Mouse (Mus musculus) Patski (cell line): ENCODE results near the gene Necab3. TPM values are rescaled to one million over a fixed set of nuclear protein-coding genes. Genes with fewer than 3 reads are reported as not detected.

Source experiments
- ATAC-seq: fragments of 100-300 bp; one replicate; pipeline ENCODE4 v1.8.0; 2021
- CTCF ChIA-PET: fragments of 350-600 bp; sonication (Branson Sonifier 250); formaldehyde crosslinking; loops from one replicate; lab custom pipeline; 2022; ENCODE audit warnings: inconsistent platforms; lab: Charles Lee
- POLR2A ChIA-PET: fragments of 350-600 bp; sonication (Branson Sonifier 250); formaldehyde crosslinking; loops from one replicate; lab custom pipeline; 2022; ENCODE audit warnings: antibody characterized with exemption, inconsistent platforms; lab: Charles Lee
- DNase-seq: peaks from one replicate; pipeline ENCODE4 v3.0.0-alpha.2; 2011; ENCODE audit warnings: low read depth, low spot score
- H3K27me3 ChIP-seq: fragments of 371-371 bp; one replicate; pipeline ENCODE4 v1.5.1; 2021
- CTCF ChIP-seq: fragments of 100-300 bp; IDR thresholded peaks from one replicate; pipeline ENCODE4 v1.5.1; 2021
- in situ Hi-C: fragments of 300-500 bp; cut with MboI; formaldehyde crosslinking; loops from 3 replicates; pipeline ENCODE4 v1.11.1; 2018; ENCODE audit warnings: low pct_unique_long_range_greater_than_20kb, mixed read lengths
- polyA plus RNA-seq: library from polyadenylated mRNA; unstranded; gene quantifications from one replicate; pipeline ENCODE4 v1.2.3, GENCODE M21; 2021

The Necab3 gene
- polyA plus RNA-seq, 1 experiment from 2014 or later = 0.65 TPM

- POLR2A ChIA-PET = no interaction called here
- ATAC-seq = no peak
- no peaks in the 10 kb centered on the region for H3K27me3 ChIP-seq
- CTCF ChIA-PET = no interaction called here
- in situ Hi-C loops = no loop called here
- no peak for DNase-seq
- TF ChIP-seq CTCF = no peak
Measured at GRCm38 (mm10) chr2:154574271-154574670, 15.6 kb upstream of the Necab3 start.

- H3K27me3 ChIP-seq = no peaks in the 10 kb centered on the region
- in situ Hi-C loops = no loop called here
- ATAC-seq = no peak
- ChIA-PET CTCF (interaction anchor here (0.7 kb wide), 1 partner anchor 25 kb away, joined by 3 read pairs; no protein-coding TSS in a partner anchor), POLR2A (no interaction called here)
- DNase-seq = no peak
- TF ChIP-seq CTCF = no peak
Measured at GRCm38 (mm10) chr2:154572996-154573395, 14.3 kb upstream of the Necab3 start.

GRCm38 (mm10) chr2:154571976-154572375 is 13.3 kb upstream of the Necab3 start:
- H3K27me3 ChIP-seq = no peaks in the 10 kb centered on the region
- no peak for DNase-seq
- POLR2A ChIA-PET = interaction anchor here (0.6 kb wide), 1 partner anchor 23 kb away, joined by 3 read pairs; no protein-coding TSS in a partner anchor
- in situ Hi-C loops = no loop called here
- ATAC-seq = no peak
- CTCF ChIA-PET = no interaction called here
- TF ChIP-seq CTCF = no peak

- no peak for TF ChIP-seq CTCF
- in situ Hi-C loops = no loop called here
Measured at GRCm38 (mm10) chr2:154571266-154571665, 12.6 kb upstream of the Necab3 start.

GRCm38 (mm10) chr2:154570666-154571065 is 12.0 kb upstream of the Necab3 start:
- ChIA-PET POLR2A (no interaction called here), CTCF (no interaction called here)
- DNase-seq = no peak
- no peaks in the 10 kb centered on the region for H3K27me3 ChIP-seq
- ATAC-seq = no peak
- no peak for TF ChIP-seq CTCF
- in situ Hi-C loops = no loop called here

More at GRCm38 (mm10) chr2:154571266-154571665, 12.6 kb upstream of the Necab3 start:
- ChIA-PET POLR2A (interaction anchor here (0.6 kb wide), 1 partner anchor 73 kb away, joined by 5 read pairs; no protein-coding TSS in a partner anchor), CTCF (no interaction called here)
- H3K27me3 ChIP-seq = no peaks in the 10 kb centered on the region
- ATAC-seq (no peak), DNase-seq (no peak)

GRCm38 (mm10) chr2:154569836-154570286 is 11.2 kb upstream of the Necab3 start, which contains the start of gene E2f1:
E2f1 (minus strand) TSS chr2:154569892.
- ATAC-seq (peak; percentile 94), DNase-seq (peak; percentile 59)
- no peak for TF ChIP-seq CTCF
- H3K27me3 ChIP-seq = no peaks in the 10 kb centered on the region
- in situ Hi-C loops = no loop called here
- CTCF ChIA-PET = no interaction called here
- POLR2A ChIA-PET = no interaction called here

- DNase-seq (no peak), ATAC-seq (peak; percentile 58)
- ChIA-PET POLR2A (interaction anchor here (0.6 to 1.2 kb wide), 4 partner anchors 19 to 49 kb away, joined by 3 to 4 read pairs (median 3); no protein-coding TSS in a partner anchor), CTCF (interaction anchor here (0.9 to 1.1 kb wide), 2 partner anchors 25 to 45 kb away, joined by 3 to 5 read pairs; no protein-coding TSS in a partner anchor)
- no peaks in the 10 kb centered on the region for H3K27me3 ChIP-seq
- TF ChIP-seq CTCF = no peak
- in situ Hi-C loops = no loop called here
Measured at GRCm38 (mm10) chr2:154569071-154569748, 10.5 kb upstream of the Necab3 start.

- no peak for TF ChIP-seq CTCF
- POLR2A ChIA-PET = interaction anchor here (0.6 to 1.2 kb wide), 4 partner anchors 19 to 49 kb away, joined by 3 to 4 read pairs (median 3); no protein-coding TSS in a partner anchor
- CTCF ChIA-PET = interaction anchor here (0.9 to 1.1 kb wide), 2 partner anchors 25 to 45 kb away, joined by 3 to 5 read pairs; no protein-coding TSS in a partner anchor
- DNase-seq (no peak), ATAC-seq (peak; percentile 9)
- no peaks in the 10 kb centered on the region for H3K27me3 ChIP-seq
- in situ Hi-C loops = no loop called here
Measured at GRCm38 (mm10) chr2:154568329-154569070, 9.8 kb upstream of the Necab3 start.

- in situ Hi-C loops = no loop called here
- CTCF ChIA-PET = interaction anchor here (1.1 kb wide), 1 partner anchor 26 kb away, joined by 3 read pairs; no protein-coding TSS in a partner anchor
- POLR2A ChIA-PET = interaction anchor here (1.1 kb wide), 1 partner anchor 18 kb away, joined by 3 read pairs; no protein-coding TSS in a partner anchor
- ATAC-seq = no peak
- no peak for TF ChIP-seq CTCF
- DNase-seq = no peak
- H3K27me3 ChIP-seq = no peaks in the 10 kb centered on the region
Measured at GRCm38 (mm10) chr2:154567766-154568165, 9.1 kb upstream of the Necab3 start.

- TF ChIP-seq CTCF = no peak
- in situ Hi-C loops = no loop called here
- no peak for DNase-seq
- CTCF ChIA-PET = interaction anchor here (0.8 kb wide), 1 partner anchor 46 kb away, joined by 3 read pairs; no protein-coding TSS in a partner anchor
- POLR2A ChIA-PET = interaction anchor here (1.0 kb wide), 1 partner anchor 29 kb away, joined by 3 read pairs; no protein-coding TSS in a partner anchor
- H3K27me3 ChIP-seq = no peaks in the 10 kb centered on the region
- no peak for ATAC-seq
Measured at GRCm38 (mm10) chr2:154566641-154567040, 8.0 kb upstream of the Necab3 start.
